Mouse (Mus musculus) retina, postnatal 1 day (tissue): ENCODE results near the gene Hoxb4.
A peak's percentile ranks its signal among the peaks of the same experiment; 100 is the strongest.

ENCODE experiments used
- DNase-seq: peaks from one replicate; pipeline ENCODE4 v3.0.0-alpha.2; 2012

Hoxb4 gene

DNA sequence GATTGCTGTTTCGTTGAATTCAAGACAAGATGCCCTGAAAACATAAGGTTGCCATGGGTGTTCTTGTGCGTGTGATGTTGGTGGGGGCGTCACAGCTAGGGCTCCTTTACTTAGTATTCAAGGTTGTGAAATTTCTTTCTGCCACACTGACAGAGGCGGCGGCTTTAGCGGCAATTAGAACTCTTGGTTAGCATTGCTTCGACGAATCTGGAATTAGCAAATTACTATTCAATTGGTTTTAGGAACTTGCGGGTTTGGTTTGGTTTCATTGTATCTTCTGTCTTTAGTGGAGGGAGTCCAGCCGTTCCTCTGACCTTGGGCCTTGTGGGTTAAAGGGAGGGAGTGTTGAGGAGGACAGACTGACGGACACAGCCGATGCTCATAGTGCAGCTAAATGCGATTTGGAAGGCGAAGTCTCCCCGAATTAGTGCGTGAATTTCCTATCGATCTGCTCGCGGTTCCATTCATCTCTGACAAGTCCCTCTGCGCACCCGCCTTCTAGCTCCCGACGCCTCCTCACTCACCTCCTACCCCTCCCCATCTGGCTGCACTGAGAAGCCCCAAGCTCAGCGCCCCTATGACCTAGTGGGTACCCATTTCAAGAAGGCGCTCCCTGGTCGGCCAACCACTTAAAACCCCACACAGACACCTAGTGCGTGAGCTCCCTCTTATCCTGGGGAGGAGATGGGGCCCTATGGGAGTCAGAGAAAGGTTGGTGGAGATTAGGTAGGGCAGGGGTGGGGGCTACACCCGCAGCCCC lies at the start of gene Hoxb4:
Gene Hoxb4, plus strand, starts transcription at position 660 of the 760 bp plus-strand sequence.
- no peak for DNase-seq

DNA sequence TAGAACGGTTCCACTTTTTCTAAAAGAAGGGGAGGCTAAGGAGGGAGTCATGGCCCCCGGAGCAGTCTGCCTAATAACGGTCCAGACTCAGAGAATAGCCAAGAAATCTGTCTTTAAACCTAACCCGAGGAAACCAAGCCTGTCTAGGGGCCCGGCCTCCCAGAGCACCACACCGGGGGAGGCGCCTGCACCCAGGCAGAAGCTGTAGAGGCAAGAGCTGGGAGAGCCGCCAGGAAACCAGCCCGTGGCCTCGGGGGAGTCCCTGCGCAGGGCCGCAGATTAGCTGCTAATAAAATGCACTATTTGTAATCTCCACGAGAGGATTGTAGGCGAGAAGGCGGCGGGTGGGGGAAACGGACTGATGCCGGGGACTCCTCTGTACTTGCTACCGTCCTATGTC lies 48.2 kb upstream of the Hoxb4 start:
- DNase-seq, result no peak

DNA sequence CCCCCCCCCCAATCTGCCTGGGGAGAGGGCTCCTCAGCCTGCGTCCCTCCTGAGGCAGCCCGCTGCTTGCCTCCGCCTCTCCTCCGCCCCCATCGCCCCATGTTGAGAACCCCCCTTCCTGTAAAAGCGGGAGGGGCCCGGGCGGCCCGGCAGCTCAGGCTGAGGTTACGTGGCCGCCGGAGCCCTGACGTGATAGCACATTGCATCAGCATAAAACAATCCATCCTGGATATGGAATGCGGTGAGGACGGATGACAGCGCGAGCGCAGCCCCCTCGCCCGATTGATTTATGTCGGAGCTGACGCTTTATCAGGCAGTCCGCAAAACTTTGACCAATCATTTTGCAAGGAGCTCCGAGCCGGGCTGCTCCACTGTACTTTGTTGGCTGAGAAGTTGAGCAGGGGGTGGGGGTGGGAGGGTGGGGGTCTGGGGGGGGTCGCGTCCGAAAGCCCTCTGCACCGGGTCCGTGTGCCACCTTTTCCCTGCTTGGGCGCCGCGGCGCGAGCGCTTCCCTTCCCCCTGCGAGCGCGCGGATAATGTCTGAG lies 47.0 kb upstream of the Hoxb4 start, which contains the start of gene Hoxb9:
Gene Hoxb9, plus strand, starts transcription at position 462 of the 545 bp plus-strand sequence.
- DNase-seq, result no peak

DNA sequence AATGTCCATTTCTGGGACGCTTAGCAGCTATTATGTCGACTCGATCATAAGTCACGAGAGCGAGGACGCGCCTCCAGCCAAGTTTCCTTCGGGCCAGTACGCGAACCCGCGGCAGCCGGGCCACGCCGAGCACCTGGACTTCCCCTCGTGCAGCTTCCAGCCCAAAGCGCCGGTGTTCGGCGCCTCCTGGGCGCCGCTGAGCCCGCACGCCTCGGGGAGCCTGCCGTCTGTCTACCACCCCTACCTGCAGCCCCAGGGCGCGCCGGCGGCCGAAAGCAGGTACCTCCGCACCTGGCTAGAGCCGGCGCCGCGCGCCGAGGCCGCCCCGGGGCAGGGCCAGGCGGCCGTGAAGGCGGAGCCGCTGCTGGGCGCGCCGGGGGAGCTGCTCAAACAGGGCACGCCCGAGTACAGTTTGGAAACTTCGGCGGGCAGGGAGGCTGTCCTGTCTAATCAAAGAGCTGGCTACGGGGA lies 46.5 kb upstream of the Hoxb4 start:
- DNase-seq, result no peak

DNA sequence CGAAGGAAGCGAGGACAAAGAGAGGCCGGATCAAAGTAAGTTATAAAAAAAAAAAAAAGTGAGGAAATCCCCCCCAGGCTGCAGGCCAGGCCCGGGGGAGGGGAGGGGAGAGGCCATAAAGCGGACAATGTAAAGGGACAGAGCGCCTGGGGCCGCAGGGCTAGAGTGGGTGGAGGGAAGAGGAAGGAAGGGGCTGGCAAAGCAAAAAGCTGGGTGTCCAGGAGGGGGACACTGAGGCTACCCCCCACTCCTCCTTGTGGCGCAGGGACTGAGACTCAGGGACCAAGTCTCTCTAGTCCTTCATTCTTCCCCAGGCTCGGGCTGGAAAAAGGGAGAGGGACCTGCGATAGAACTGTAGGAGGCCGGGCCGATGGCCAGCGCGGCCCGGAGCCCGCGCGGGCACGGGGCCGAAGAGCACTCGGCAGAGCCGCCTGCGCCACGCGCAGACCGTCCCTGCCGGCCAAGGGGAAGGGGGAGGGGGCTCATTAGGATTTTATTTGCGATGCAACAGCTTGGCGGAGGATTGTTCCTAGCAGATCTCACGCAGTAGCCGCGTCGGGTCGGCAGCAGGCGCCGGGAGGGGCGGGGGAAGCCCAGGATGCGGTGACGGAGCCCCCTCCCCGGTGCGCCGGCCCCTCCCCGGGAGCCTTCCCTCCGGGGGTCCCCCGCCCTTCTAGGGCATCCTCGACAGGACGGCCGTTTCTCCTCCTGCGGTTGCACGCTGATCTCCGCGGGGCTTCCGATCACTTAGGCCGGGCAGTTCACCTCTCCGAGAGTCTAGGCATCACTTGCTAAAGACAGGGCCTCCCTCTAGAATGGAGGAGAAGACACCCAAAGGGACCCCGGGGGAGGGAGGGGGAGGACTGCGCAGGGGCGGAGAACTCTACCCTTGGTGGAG lies 45.8 kb upstream of the Hoxb4 start:
- DNase-seq, result peak; percentile 64

DNA sequence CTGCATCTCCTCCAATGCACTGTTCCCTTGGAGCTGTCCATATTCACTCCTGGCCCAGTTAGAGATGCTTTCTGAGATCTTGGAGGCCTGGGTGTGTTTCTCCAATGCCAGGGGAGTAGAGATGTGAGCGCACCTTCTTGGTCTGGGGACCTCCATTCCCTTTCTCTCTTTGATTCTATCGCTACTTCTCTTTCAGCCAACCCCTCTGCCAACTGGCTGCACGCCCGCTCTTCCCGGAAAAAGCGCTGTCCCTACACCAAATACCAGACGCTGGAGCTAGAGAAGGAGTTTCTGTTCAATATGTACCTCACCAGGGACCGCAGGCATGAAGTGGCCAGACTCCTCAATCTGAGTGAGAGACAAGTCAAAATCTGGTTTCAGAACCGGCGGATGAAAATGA lies 43.6 kb upstream of the Hoxb4 start:
- DNase-seq, result no peak

DNA sequence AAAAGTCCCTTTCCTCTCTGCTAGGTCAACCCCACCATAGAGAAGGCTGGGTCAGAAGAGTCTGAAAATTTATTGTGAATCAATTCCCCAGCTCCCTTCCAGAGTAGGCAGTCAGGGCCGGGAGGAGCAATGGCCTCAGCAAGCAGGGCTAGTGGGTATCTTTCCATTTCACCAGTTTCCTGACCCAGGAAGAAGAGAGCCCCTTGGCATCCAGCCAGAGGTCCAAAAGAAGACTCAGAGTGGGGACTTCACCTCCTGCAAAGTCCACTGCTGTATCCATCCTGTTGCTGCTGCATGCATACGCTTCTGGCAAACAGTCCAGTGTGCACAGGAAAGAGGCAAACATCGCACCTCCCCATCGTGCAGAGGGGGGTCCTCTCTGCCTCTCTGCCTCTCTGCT lies 42.2 kb upstream of the Hoxb4 start:
- no peak for DNase-seq

DNA sequence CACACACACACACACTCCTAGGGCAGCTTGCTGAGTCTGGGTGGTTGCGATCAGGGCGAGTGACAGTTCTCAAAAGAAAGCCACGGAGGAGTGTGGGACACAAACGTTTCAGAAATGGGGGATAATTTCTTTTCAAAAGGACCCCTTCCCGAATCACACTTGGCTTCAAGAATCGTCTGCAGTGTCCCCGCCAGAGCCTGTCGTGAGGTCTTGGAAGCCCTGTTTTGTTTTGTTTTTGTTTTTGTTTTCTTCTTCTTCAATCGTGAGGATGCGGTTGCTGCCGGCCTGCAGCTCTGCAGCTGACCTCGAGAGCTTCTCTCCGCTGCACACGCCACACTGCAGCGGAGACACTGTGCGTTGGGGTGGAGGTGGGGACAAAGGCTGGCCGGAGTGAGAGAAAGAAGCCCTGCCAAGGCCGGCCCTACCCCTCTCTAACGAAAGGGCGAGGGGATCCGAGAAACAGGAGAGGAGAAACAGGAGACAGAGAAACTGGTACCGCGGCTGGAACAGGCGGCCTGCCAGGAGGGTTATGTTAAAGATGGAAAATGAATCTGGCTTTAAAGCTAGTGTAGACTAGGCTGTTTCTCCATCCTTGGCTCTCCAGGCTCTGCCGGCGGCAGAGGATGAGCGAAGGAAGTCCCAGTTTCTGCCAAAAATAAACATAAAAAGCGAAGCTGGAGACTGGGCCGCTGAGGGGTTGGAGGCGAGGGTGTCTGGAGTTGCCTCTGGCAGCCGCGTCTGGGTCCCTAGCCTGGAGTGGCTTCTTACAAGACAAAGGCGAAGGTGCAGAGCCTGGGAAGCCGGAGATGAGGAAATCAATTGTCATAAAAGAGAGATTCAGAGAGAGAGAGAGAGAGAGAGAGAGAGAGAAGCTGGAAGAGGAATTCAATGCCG lies 40.7 kb upstream of the Hoxb4 start:
- DNase-seq, result no peak

DNA sequence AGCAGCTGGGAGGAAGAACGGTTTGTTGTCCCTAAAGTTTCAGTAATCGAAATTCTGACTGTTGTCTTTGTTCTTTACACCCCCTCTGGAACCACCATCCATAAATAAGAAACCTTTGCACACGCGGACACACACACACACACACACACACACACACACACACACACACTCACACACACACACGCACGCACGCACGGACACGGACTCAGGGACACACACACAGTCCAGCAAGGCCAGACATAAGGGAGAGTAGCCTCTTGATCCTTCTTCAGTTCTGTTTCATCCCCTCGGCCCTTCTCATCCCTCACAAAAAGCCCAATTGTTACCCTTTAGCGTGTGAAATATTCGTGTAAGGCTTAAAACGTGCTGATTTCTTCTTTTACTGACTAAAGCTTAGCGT lies 39.7 kb upstream of the Hoxb4 start:
- no peak for DNase-seq

DNA sequence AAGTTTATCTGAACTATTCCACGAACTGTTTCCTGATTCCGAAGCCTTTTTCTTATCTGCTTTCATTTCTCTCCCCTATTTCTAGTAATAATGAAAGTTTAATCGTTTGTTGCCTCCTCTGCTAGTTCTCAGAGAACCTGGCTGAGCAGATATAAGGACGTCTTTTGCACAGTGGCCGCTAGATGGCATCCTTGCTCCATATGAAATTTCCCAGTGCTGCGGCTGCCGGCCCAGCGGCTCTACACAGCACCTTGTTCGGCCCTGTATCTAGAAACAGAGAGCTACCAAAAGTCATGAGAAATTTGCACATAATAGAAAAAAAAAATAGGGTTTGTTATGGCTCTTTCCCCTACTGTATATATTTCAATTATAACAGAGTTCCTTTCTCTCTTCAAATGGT lies 39.3 kb upstream of the Hoxb4 start:
- peak; percentile 89 for DNase-seq

DNA sequence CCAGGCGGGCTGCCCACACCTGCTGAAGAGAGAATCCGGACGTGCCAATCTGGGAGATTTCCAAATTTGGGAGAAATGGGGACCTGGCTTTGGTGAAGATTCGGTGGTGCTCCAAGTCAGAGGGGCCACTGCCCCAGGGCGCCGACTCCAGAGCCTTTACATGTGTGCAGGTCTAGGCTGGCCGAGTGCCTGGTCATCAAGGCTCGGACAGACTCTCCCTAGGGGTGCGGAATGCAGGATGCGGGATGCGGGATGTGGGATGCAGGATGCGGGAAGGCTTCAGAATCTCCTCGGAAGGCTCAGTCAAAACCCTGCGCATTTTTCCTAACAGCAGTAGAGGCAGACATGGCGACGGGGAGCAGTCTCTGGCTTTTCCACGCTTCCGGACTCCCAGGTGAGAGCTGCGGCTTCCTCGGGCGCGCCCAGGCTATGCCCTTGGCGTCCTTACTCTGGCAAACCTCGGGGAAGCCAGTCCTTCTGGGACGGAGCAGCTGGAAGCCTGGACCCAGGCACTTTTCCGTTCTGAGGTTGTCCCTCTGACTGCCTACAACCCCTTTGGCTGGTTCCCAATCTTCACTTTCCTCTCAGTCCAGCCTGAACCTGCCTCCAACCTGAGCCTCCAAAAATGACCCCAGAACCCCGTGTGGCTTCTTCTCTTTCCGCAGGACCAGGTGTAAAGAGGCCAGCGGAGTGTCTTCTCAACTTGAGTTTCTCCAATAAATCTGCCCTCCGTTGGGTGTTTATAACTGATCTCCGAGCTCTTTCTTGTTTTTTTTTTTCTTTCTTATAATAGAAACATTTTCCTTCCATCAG lies 38.4 kb upstream of the Hoxb4 start:
- DNase-seq, result no peak

DNA sequence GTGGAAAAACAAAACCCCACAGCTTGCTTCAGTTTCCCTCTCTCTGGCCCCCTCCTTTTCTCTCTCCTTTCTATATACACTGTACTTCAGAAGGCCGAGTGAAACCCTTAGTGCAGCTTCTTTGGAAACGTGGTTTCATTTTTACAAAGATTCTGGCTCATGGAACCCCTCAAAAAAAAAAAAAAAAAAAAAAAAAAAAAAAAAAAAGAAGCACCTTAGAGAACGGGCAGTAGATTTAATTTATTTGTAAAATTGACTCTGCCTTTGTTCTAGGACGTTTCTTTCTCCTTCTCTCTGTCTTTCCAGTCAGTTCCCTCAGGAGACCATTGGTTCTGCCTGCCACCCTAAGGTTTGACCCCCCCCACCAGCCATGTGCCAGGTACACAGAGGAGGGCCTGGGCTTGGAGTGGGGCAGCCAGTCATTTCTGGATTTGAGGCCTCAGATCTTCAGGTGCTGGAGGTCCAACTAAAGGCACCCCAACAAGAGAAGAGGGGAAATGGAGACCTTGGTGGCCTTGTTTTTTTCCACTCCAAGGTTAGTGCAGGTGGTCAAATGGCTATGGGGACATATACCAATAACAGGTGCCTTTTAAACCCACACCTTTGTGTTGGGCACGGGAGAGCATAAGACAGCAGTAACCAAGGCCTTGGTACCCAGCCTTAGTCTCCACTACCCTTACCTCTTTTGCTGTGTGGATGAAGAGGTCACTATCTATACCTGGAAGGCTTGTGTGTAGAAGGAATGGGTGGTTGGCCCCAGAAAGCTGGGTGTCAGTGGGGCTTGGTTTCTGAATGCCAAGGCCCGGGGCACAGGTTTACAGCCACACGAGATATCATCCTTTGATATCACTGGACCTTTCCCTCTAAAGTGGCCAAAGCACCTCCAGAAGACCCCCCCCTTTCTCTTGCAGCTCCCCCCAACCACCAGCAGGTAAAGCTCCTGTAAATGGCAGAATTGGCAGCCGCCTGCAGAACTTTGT lies 37.4 kb upstream of the Hoxb4 start:
- DNase-seq, result no peak

DNA sequence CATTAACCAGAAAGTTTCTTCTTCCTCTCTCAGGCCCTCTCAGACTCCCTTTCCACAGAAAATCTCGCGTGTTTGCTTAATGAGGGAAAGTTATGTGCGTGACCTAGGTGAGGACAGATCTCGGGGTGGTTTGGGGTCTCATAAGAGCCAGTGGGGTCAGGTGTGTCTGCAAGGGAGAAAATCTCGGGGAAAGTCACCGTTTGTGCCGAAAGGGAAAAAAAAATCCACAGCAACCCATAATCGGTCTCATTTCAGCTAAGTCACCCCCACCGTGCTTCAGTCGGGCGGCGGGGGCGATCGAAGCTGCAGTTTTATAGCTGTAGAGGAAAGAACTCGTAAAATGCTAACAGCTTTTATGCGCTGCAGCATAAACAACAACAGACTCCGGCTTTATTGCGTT lies 36.7 kb upstream of the Hoxb4 start:
- DNase-seq, result no peak

DNA sequence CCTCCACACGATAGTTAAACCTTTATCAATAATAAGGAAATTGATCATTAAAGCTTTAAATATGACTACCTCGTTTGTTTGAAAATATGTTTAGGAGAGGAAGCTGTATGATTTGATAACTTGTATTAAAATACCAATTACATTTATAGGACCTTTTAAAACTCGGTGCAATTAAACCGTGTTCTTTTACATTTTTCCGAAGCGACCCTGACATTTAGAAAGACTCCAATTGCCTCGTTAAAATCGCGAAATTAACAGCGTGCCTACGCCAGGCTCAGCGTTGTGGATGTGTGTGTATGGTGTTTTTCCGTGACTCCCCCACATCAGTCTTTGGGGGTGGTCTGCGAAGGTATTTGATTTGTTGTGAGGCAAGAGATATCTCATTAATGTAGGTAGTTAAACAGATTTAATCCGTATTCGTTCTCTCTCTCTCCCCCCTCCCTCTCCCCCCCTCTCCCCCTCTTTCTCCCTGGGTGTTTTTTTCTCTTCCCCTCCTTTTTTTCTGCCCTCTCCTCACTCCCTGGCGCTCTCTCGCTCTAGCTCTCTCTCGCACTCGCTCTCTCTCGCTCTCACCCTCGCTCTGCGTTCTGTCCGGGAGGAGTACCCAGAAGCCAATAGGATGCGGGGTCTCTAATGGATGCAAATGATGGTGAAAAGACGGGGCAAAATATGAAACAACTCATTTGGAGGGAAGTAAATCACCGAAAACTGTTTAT lies 36.1 kb upstream of the Hoxb4 start, which contains the start of gene Hoxb8:
Gene Hoxb8, plus strand, starts transcription at position 51 of the 716 bp plus-strand sequence.
- no peak for DNase-seq

DNA sequence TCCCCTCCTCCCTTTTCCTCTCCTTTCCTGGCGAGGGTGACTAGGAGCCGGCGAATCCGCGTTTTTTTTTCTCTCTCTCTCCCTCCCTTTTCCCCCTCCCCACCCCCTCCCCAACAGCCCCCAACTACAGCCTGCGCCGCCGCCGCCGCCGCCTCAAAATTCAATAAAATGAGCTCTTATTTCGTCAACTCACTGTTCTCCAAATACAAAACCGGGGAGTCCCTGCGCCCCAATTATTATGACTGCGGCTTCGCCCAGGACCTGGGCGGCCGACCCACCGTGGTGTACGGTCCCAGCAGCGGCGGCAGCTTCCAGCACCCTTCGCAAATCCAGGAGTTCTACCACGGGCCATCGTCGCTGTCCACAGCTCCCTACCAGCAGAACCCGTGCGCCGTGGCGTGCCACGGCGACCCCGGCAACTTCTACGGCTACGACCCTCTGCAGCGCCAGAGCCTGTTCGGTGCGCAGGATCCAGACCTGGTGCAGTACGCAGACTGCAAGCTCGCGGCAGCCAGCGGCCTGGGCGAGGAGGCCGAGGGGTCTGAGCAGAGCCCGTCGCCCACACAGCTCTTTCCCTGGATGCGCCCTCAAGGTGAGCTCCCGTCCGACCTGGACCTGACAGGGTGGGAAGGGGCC lies 35.2 kb upstream of the Hoxb4 start:
- DNase-seq, result no peak

DNA sequence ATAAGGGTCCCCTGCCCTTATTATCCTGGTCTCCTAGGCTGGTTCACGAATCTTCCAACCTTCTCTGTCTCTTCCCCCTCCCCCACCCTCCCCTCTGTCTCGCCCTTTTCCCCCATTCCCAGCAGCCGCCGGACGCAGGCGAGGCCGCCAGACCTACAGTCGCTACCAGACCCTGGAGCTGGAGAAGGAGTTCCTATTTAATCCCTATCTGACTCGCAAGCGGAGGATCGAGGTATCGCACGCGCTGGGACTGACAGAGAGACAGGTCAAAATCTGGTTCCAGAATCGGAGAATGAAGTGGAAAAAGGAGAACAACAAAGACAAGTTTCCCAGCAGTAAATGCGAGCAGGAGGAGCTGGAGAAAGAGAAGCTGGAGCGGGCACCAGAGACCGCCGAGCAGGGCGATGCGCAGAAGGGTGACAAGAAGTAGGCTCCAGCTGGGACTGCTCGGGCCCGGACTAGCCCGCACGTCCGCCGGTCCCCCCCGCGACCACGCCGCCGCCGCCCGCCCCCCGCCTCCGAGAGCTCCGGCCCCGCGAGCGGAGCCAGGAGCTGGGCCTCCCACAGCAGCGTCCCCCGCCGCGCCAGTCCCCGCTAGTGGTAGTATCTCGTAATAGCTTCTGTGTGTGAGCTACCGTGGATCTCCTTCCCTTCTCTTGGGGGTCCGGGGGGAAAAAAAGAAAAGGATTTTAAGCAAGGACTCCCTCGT lies 33.9 kb upstream of the Hoxb4 start:
- DNase-seq, result peak; percentile 80

DNA sequence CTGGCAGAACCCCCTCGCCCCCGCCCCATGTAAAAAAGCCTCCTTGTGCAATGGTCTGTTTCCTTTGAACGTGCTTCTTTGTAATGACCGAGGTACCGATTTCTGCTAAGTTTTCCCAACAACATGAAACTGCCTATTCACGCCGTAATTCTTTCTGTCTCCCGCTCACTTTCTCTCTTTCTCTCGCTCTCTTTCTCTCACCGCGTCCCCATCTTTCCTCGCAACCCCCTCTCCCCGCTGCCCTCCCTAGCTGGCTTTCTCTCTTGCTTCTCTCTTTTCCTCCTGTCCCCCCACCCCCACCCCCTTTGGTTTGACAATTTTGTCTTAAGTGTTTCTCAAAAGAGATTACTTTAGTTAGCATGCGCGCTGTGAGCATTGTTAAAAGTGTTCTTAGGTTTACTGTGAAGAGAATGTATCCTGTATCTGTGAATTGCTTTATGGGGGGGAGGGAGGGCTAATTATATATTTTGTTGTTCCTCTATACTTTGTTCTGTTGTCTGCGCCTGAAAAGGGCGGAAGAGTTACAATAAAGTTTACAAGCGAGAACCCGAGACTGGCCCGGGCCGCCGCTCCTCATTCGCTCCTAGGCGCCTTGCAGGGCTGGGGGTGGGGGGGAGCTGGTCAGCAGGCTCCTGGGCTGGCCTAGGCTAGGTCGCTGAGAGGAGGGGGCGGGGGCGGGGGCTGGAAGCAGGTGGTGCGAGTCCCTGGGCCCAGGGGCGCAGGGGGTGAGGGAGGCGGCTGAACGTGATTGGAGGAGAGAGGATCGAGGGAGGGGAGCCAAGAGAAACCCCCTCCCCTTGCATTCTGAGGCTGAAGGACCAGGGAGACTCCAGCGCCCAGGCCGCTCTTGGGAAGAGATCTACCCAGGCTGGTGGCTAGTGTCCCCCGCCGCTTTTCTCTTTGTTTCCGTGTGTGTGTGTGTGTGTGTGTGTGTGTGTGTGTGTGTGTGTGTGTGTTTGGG lies 33.0 kb upstream of the Hoxb4 start:
- DNase-seq, result no peak
